In the genomic region with DNA sequence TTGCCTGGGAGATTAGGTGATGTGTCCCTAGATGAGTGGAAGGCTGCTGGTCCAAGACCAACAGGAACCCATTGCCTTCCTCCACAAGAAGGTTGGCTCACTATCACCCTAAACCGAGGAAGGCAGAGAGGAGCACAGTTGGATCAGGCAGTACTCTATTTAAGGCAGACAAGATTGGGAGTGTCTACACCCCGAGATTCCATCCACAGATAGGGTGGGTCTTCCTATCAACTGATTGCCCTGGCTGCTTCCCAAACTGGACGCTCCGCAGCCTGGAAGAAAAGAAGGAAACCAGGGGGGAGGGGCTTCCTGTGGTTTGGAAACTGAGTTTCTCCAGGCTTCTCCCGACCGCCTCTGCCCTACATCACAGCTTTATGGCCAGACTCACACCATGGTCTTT, we compare ENCODE assay signal across 13 mouse cellular contexts. TPM values are rescaled to one million over a fixed set of nuclear protein-coding genes. Genes with fewer than 3 reads are reported as not detected.
A peak's percentile ranks its signal among the peaks of the same experiment; 100 is the strongest.
DNase-seq lines count a peak whose midpoint lies in the region; ATAC-seq and TF ChIP-seq lines count a peak whose summit lies in the region.
"Had no signal": no experiment of that assay in that cellular context is flagged by ENCODE, and none has a peak within 500 bp of the region (broad histone marks: within the 10 kb centered on the region; RNA-seq: fewer than 3 reads in every experiment).

A gene (minus strand): TSS at position 380 of the 400 bp plus-strand sequence.

- H3K9me3 ChIP-seq in kidney, embryonic 16.5 days (ENCODE audit: low read length), result no peaks in the 10 kb centered on the region
- no peaks in the 10 kb centered on the region; the same call in 1 of the 2 replicates for H3K9me3 ChIP-seq in heart, postnatal 0 days (replicated peaks; ENCODE audit: control insufficient read depth, low read length)
- H3K9me3 ChIP-seq: limb, embryonic 13.5 days; stomach, embryonic 15.5 days had no signal

- no peaks in the 10 kb centered on the region for H3K27me3 ChIP-seq in kidney, embryonic 16.5 days (ENCODE audit: insufficient read depth, low read length)
- no peaks in the 10 kb centered on the region for H3K27me3 ChIP-seq in heart, postnatal 0 days (ENCODE audit: control insufficient read depth, insufficient read depth, low read length)
- H3K27me3 ChIP-seq: limb, embryonic 13.5 days; stomach, embryonic 15.5 days had no signal

- TF ChIP-seq CTCF in heart, postnatal 0 days (IDR thresholded peaks at IDR 0.05; ENCODE audit: low read depth), result no peak

- WGBS in kidney, embryonic 16.5 days, result 47% methylated on average over 6 of the region's 6 CpGs
- WGBS in heart, postnatal 0 days, result 49% methylated on average over 6 of the region's 6 CpGs

- no peak within 1 kb of the TSS for H3K4me3 ChIP-seq in kidney, embryonic 16.5 days (ENCODE audit: low read length)
- H3K4me3 ChIP-seq in heart, postnatal 0 days (ENCODE audit: low read depth, low read length), result no peak within 1 kb of the TSS
- H3K4me3 ChIP-seq: limb, embryonic 13.5 days; stomach, embryonic 15.5 days had no signal

- no peak within 1 kb of the TSS for H3K9ac ChIP-seq in kidney, embryonic 16.5 days (replicated peaks; ENCODE audit: low read length)
- H3K9ac ChIP-seq in heart, postnatal 0 days (replicated peaks; ENCODE audit: low read depth, low read length), result no peak within 1 kb of the TSS
- H3K9ac ChIP-seq: limb, embryonic 13.5 days; stomach, embryonic 15.5 days had no signal

- no peak for TF ChIP-seq EP300 in heart, postnatal 0 days (IDR thresholded peaks at IDR 0.05; ENCODE audit: low read depth)

- no peak within 1 kb of the TSS; the same call in 1 of the 2 replicates for H3K27ac ChIP-seq in kidney, embryonic 16.5 days (ENCODE audit: low read length)
- no peak within 1 kb of the TSS for H3K27ac ChIP-seq in heart, postnatal 0 days (ENCODE audit: low read depth)
- H3K27ac ChIP-seq: limb, embryonic 13.5 days; stomach, embryonic 15.5 days had no signal

- no peaks in the 10 kb centered on the region for H3K4me1 ChIP-seq in kidney, embryonic 16.5 days (ENCODE audit: insufficient read depth, low read length)
- 0 out of 2 replicates have a peak, but pooled peaks cover 6% of the 10 kb centered on the region for H3K4me1 ChIP-seq in heart, postnatal 0 days (ENCODE audit: control insufficient read depth, insufficient read depth)
- H3K4me1 ChIP-seq: limb, embryonic 13.5 days had no signal

- DNase-seq in kidney, adult 11 months, result peak; percentile 62
- DNase-seq in heart, postnatal 0 days (ENCODE audit: low spot score), result no peak
- DNase-seq in kidney, postnatal 4 days, result peak; percentile 36 to 55
- peak; percentile 71 for DNase-seq in lung, postnatal 14 days
- no peak for DNase-seq in cerebellum, adult 18-20 months
- no peak for DNase-seq in right cerebral cortex, postnatal 14 days
- no peak for DNase-seq in right cerebral cortex, postnatal 25 days
- DNase-seq: midbrain, embryonic 14.5 days had no signal

- no peak within 1 kb of the TSS for H3K4me2 ChIP-seq in kidney, embryonic 16.5 days (replicated peaks; ENCODE audit: low read depth, low read length)
- 0 out of 2 replicates have a peak within 1 kb of the TSS, but pooled peaks have one; percentile 15 for H3K4me2 ChIP-seq in heart, postnatal 0 days (ENCODE audit: low read depth, low read length)
- H3K4me2 ChIP-seq: limb, embryonic 13.5 days; stomach, embryonic 15.5 days had no signal

- no peak for ATAC-seq in kidney, embryonic 16.5 days (ENCODE audit: low FRiP score, low TSS enrichment)
- ATAC-seq in heart, postnatal 0 days (ENCODE audit: insufficient read depth, low read depth), result no peak
- ATAC-seq: hindbrain, embryonic 16.5 days had no signal

- no peaks in the 10 kb centered on the region for H3K36me3 ChIP-seq in kidney, embryonic 16.5 days (ENCODE audit: insufficient read depth, low read length)
- H3K36me3 ChIP-seq in heart, postnatal 0 days (replicated peaks; ENCODE audit: control insufficient read depth, insufficient read depth, low read length), result no peaks in the 10 kb centered on the region
- H3K36me3 ChIP-seq: limb, embryonic 13.5 days; stomach, embryonic 15.5 days had no signal

RNA-seq across cellular contexts. Expression of the gene that starts here (rescaled TPM):
- 0.44 and 1.2 TPM in 2 replicates for polyA plus RNA-seq in kidney, embryonic 16.5 days (2015; fragmentation: Nextera tagmentation; extraction: Ambion mirVana)
- 0.46 and 1.4 TPM in 2 replicates for total RNA-seq in heart, postnatal 0 days (2014; rRNA removed; ENCODE audit: low replicate concordance)
- polyA plus RNA-seq in heart, postnatal 0 days (2015; fragmentation: Nextera tagmentation; extraction: Ambion mirVana), result 0.21 and 0.26 TPM in 2 replicates
- polyA plus RNA-seq: hindbrain, embryonic 16.5 days; limb, embryonic 13.5 days; midbrain, embryonic 14.5 days; neural tube, embryonic 14.5 days had no signal

Comparison
In these comparisons a context has a peak if more than half of its experiments do, and no peak if none do; other contexts are left out.
1. DNase-seq: peak in kidney, adult 11 months (single experiment), kidney, postnatal 4 days (2 of 2) and lung, postnatal 14 days (single experiment); none in heart, postnatal 0 days (single experiment), cerebellum, adult 18-20 months (0 of 2), right cerebral cortex, postnatal 14 days (single experiment) and right cerebral cortex, postnatal 25 days (single experiment).